ENCODE assay signal across 9 mouse cellular contexts in genomic region chr17:35066084-35066483, GRCm38 (mm10). TPM values are rescaled to one million over a fixed set of nuclear protein-coding genes. Genes with fewer than 3 reads are reported as not detected.
DNase-seq lines count a peak whose midpoint lies in the region; ATAC-seq and TF ChIP-seq lines count a peak whose summit lies in the region.
"Had no signal": no experiment of that assay in that cellular context is flagged by ENCODE, and none has a peak within 500 bp of the region (broad histone marks: within the 10 kb centered on the region; RNA-seq: fewer than 3 reads in every experiment).

Mpig6b (minus strand) TSS chr17:35066184.

- no peak for TF ChIP-seq EP300 in heart, postnatal 0 days (IDR thresholded peaks at IDR 0.05; ENCODE audit: low read depth)

- no peak within 1 kb of the TSS for H3K27ac ChIP-seq in heart, postnatal 0 days (ENCODE audit: low read depth)
- no peak within 1 kb of the TSS for H3K27ac ChIP-seq in brown adipose tissue, adult 24 weeks (replicated peaks; ENCODE audit: low read depth, low read length)
- no peak within 1 kb of the TSS for H3K27ac ChIP-seq in hindbrain, embryonic 15.5 days (replicated peaks)
- no peak within 1 kb of the TSS for H3K27ac ChIP-seq in midbrain, embryonic 13.5 days

- H3K27me3 ChIP-seq in heart, postnatal 0 days (ENCODE audit: control insufficient read depth, insufficient read depth, low read length) = peaks cover 44% of the 10 kb centered on the region
- H3K27me3 ChIP-seq in hindbrain, embryonic 15.5 days = peaks cover 34% of the 10 kb centered on the region
- peaks cover 45% of the 10 kb centered on the region for H3K27me3 ChIP-seq in midbrain, embryonic 13.5 days

- no peak for DNase-seq in heart, postnatal 0 days (ENCODE audit: low spot score)
- no peak for DNase-seq in heart, adult 8-10 months (ENCODE audit: low spot score)
- DNase-seq in right cerebral cortex, adult 2 months (ENCODE audit: low spot score in 2 of 2) = no peak
- no peak for DNase-seq in adrenal gland, adult 18-20 months (ENCODE audit: low spot score in 2 of 2)
- no peak for DNase-seq in cerebellum, adult 11-12 months
- DNase-seq: cerebellum, adult 9-10 months had no signal

- no peak for TF ChIP-seq CTCF in heart, postnatal 0 days (IDR thresholded peaks at IDR 0.05; ENCODE audit: low read depth)

- H3K36me3 ChIP-seq in heart, postnatal 0 days (replicated peaks; ENCODE audit: control insufficient read depth, insufficient read depth, low read length) = peaks cover 16% of the 10 kb centered on the region
- H3K36me3 ChIP-seq in hindbrain, embryonic 15.5 days = peaks cover 5% of the 10 kb centered on the region; the same call in 1 of the 2 replicates
- H3K36me3 ChIP-seq in midbrain, embryonic 13.5 days = peaks cover 23% of the 10 kb centered on the region

- WGBS in heart, postnatal 0 days = 51% methylated on average over 10 of the region's 10 CpGs
- WGBS in hindbrain, embryonic 15.5 days = 47% methylated on average over 10 of the region's 10 CpGs
- 45% methylated on average over 10 of the region's 10 CpGs for WGBS in midbrain, embryonic 13.5 days

- H3K4me3 ChIP-seq in heart, postnatal 0 days (ENCODE audit: low read depth, low read length) = peak within 1 kb of the TSS; percentile 28
- H3K4me3 ChIP-seq in brown adipose tissue, adult 24 weeks (ENCODE audit: insufficient read depth, low read depth, low read length) = peak within 1 kb of the TSS; percentile 42
- H3K4me3 ChIP-seq in hindbrain, embryonic 15.5 days = peak within 1 kb of the TSS; percentile 26
- H3K4me3 ChIP-seq in midbrain, embryonic 13.5 days (replicated peaks) = peak within 1 kb of the TSS; percentile 27

- no peak for ATAC-seq in heart, postnatal 0 days (ENCODE audit: insufficient read depth, low read depth)
- ATAC-seq in hindbrain, embryonic 15.5 days (ENCODE audit: low FRiP score, low read depth) = no peak
- ATAC-seq in midbrain, embryonic 13.5 days = no peak

- peaks cover 10% of the 10 kb centered on the region for H3K4me1 ChIP-seq in heart, postnatal 0 days (ENCODE audit: control insufficient read depth, insufficient read depth)
- no peaks in the 10 kb centered on the region for H3K4me1 ChIP-seq in brown adipose tissue, adult 24 weeks (ENCODE audit: control insufficient read depth, insufficient read depth, insufficient read length, low read length)
- H3K4me1 ChIP-seq in hindbrain, embryonic 15.5 days (replicated peaks) = peaks cover 17% of the 10 kb centered on the region
- H3K4me1 ChIP-seq in midbrain, embryonic 13.5 days (replicated peaks) = peaks cover 27% of the 10 kb centered on the region

- no peak within 1 kb of the TSS for H3K9ac ChIP-seq in heart, postnatal 0 days (replicated peaks; ENCODE audit: low read depth, low read length)
- 0 out of 2 replicates have a peak within 1 kb of the TSS, but pooled peaks have one; percentile 22 for H3K9ac ChIP-seq in hindbrain, embryonic 15.5 days
- H3K9ac ChIP-seq in midbrain, embryonic 13.5 days (replicated peaks) = peak within 1 kb of the TSS; percentile 48

- peak within 1 kb of the TSS; percentile 53 for H3K4me2 ChIP-seq in heart, postnatal 0 days (ENCODE audit: low read depth, low read length)
- H3K4me2 ChIP-seq in hindbrain, embryonic 15.5 days = peak within 1 kb of the TSS; percentile 55
- H3K4me2 ChIP-seq in midbrain, embryonic 13.5 days (replicated peaks) = peak within 1 kb of the TSS; percentile 50

- H3K9me3 ChIP-seq in heart, postnatal 0 days (replicated peaks; ENCODE audit: control insufficient read depth, low read length) = no peaks in the 10 kb centered on the region
- no peaks in the 10 kb centered on the region for H3K9me3 ChIP-seq in hindbrain, embryonic 15.5 days
- no peaks in the 10 kb centered on the region for H3K9me3 ChIP-seq in midbrain, embryonic 13.5 days

RNA-seq across cellular contexts. Expression of gene Mpig6b, which starts in this region (rescaled TPM):
- total RNA-seq in heart, postnatal 0 days (2014; rRNA removed; ENCODE audit: low replicate concordance) = 0.15 TPM in 1 of 2 replicates, not detected in the other
- 0.15 and 0.16 TPM in 2 replicates for polyA plus RNA-seq in heart, postnatal 0 days (2015; fragmentation: Nextera tagmentation; extraction: Ambion mirVana)
- 1 to 10 TPM in 1 of 4 experiments, under 1 TPM in 3; 0.34 to 1.0 (median 0.85) TPM for total RNA-seq in heart, adult 8-10 months (2022)
- polyA plus RNA-seq in brown adipose tissue, adult 24 weeks (2012; ENCODE audit: insufficient read depth, insufficient read length, missing spikeins) = not detected in 2 replicates
- 0.22 and 0.25 TPM in 2 replicates for polyA plus RNA-seq in hindbrain, embryonic 15.5 days (2015; fragmentation: Nextera tagmentation; extraction: Ambion mirVana)
- polyA plus RNA-seq in midbrain, embryonic 13.5 days (2015; fragmentation: Nextera tagmentation; extraction: Ambion mirVana) = 0.45 and 0.50 TPM in 2 replicates
- total RNA-seq in adrenal gland, adult 18-20 months (2021) = under 1 TPM; 0.13 to 0.22 TPM
